Mouse (Mus musculus) myocyte (in vitro differentiated cells): Measurements from ENCODE around the gene Ubc. TPM values are rescaled to one million over a fixed set of nuclear protein-coding genes. Genes with fewer than 3 reads are reported as not detected.
"Not testable (repeated sequence)": the region's sequence is repeated elsewhere in the genome, so short reads cannot be mapped to it uniquely, and the experiment has no call there.

Source experiments
- H3K27me3 ChIP-seq: one replicate; pipeline ENCODE4 v1.6.1; 2011; ENCODE audit not compliant: control insufficient read depth, insufficient read depth, insufficient read length
- H3K36me3 ChIP-seq: one replicate; pipeline ENCODE4 v1.6.1; 2011; ENCODE audit not compliant: control insufficient read depth, insufficient read depth
- H3K4me2 ChIP-seq: one replicate; pipeline ENCODE4 v1.6.1; 2011; ENCODE audit warnings: low read depth, control low read depth
- H3K4me3 ChIP-seq: one replicate; pipeline ENCODE4 v1.5.1; 2011; ENCODE audit warnings: mild to moderate bottlenecking, control low read depth, moderate library complexity
- H3K79me2 ChIP-seq: one replicate; pipeline ENCODE4 v1.6.1; 2011; ENCODE audit not compliant: control insufficient read depth, insufficient read depth
- H3ac ChIP-seq: one replicate; pipeline ENCODE4 v1.6.1; 2011; ENCODE audit not compliant: control insufficient read depth, insufficient read length
- CEBPB ChIP-seq: IDR thresholded peaks from 2 replicates; pipeline ENCODE4 v1.6.1; 2011; ENCODE audit warnings: mild to moderate bottlenecking, moderate library complexity; ENCODE audit not compliant: poor library complexity, insufficient read depth, severe bottlenecking
- E2F4 ChIP-seq: IDR thresholded peaks from one replicate; pipeline ENCODE4 v1.6.1; 2011; ENCODE audit warnings: mild to moderate bottlenecking, control low read depth, moderate library complexity; ENCODE audit not compliant: insufficient read depth
- MAX ChIP-seq: IDR thresholded peaks from one replicate; pipeline ENCODE4 v1.6.1; 2011; ENCODE audit warnings: low read depth, mild to moderate bottlenecking, control low read depth
- MYOD1 ChIP-seq, 3 experiments: IDR thresholded peaks; one replicate each; pipeline ENCODE4 v1.6.1; 2011; ENCODE audit warnings: control low read depth in 2 of 3, low read depth in 2 of 3, mild to moderate bottlenecking in 2 of 3, moderate library complexity in 1 of 3; ENCODE audit not compliant: insufficient read length in 2 of 3, control insufficient read depth in 1 of 3
- MYOG ChIP-seq, 3 experiments: IDR thresholded peaks; one replicate each; pipeline ENCODE4 v1.6.1; 2011; ENCODE audit warnings: control low read depth in 2 of 3, low read depth in 2 of 3, mild to moderate bottlenecking in 2 of 3; ENCODE audit not compliant: insufficient read length in 2 of 3, control insufficient read depth in 1 of 3, insufficient read depth in 1 of 3
- POLR2A ChIP-seq: IDR thresholded peaks from one replicate; pipeline ENCODE4 v1.6.1; 2011; ENCODE audit warnings: low read depth, mild to moderate bottlenecking, control low read depth, moderate library complexity; ENCODE audit not compliant: insufficient read length
- POLR2AphosphoS2 ChIP-seq: IDR thresholded peaks from one replicate; pipeline ENCODE4 v1.6.1; 2011; ENCODE audit warnings: low read depth, control low read depth; ENCODE audit not compliant: insufficient read length
- REST ChIP-seq: IDR thresholded peaks from one replicate; pipeline ENCODE4 v1.6.1; 2011; ENCODE audit warnings: mild to moderate bottlenecking, control low read depth, moderate library complexity; ENCODE audit not compliant: insufficient read depth, insufficient read length
- SRF ChIP-seq: IDR thresholded peaks from one replicate; pipeline ENCODE4 v1.6.1; 2011; ENCODE audit warnings: low read depth; ENCODE audit not compliant: control insufficient read depth, insufficient read length
- TCF12 ChIP-seq: IDR thresholded peaks from one replicate; pipeline ENCODE4 v1.6.1; 2011; ENCODE audit warnings: mild to moderate bottlenecking, control low read depth; ENCODE audit not compliant: poor library complexity, insufficient read depth, severe bottlenecking
- TCF3 ChIP-seq: IDR thresholded peaks from one replicate; pipeline ENCODE4 v1.6.1; 2011; ENCODE audit warnings: low read depth, control low read depth; ENCODE audit not compliant: insufficient read length
- USF1 ChIP-seq: IDR thresholded peaks from one replicate; pipeline ENCODE4 v1.6.1; 2011; ENCODE audit warnings: low read depth, mild to moderate bottlenecking, control low read depth, moderate library complexity
- polyA plus RNA-seq: library from polyadenylated mRNA; unstranded; fragments of >200 nt; fragmentation: generic; extraction: Trizol; gene quantifications from one replicate; pipeline ENCODE4 v1.2.1, GENCODE M21; 2012; ENCODE audit warnings: missing spikeins

Gene Ubc
- polyA plus RNA-seq, 1 experiment = 878 TPM

DNA sequence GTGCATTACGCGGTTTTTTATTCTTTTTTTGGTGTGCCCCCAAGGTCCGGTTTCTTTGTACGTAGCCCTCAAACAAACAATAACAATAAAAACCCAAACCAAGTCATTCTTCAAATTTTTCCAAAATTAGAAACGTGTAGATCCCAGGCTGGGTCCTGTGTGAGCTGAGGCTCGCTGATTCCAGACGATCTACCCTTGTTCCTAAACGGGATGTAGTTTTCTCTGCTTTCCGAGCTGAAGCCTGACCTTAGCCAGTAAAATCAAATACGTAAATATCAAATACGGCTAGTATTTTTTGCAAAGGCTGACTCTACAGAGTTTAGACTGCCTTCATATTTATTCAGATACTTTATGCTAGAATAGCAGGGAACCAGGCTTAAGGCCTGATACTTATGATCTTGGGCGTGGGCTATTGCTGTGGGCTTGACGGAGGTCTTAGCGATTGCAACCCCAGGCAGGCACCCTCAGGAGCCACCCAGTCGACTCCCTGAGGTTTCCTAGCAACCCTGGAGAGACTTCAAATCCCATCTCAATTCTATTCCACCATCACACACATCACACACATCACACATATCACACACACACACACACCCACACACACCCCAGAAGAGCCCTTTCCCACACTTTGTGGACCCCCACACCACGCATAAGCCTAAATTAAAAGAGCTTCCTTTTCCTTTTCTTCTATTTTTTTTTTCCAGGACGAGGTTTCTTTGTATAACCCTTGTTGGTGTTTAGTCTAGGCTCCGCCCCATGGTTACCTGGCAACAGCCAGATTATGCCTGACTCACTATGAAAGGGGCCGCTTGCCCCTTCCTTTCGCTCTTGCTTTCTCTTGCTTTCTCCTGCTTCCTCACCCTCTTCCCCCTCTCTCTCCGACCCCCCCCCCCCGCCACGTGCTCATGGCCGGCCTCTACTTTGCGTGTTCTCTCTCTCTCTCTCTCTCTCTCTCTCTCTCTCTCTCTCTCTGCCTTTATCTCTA is 3.9 kb upstream of the Ubc start:
- TF ChIP-seq MYOD1 (IDR thresholded peaks at IDR 0.05; ENCODE audit: control insufficient read depth in 1 of 3, insufficient read length in 2 of 3, low read depth in 2 of 3) (no peak), POLR2A (peak; percentile 31)
- peak overlapping the region; percentile 94 for H3K4me2 ChIP-seq
- H3K27me3 ChIP-seq = no peaks in the 10 kb centered on the region
- no peaks in the 10 kb centered on the region for H3K36me3 ChIP-seq
- H3K4me3 ChIP-seq = peak overlapping the region; percentile 100
- peak overlapping the region; percentile 18 for H3ac ChIP-seq
- H3K79me2 ChIP-seq = peaks cover 16% of the 10 kb centered on the region

- Histone ChIP-seq H3K36me3 (peaks cover 8% of the 10 kb centered on the region), H3K4me2 (peak overlapping the region; percentile 97), H3K4me3 (peak overlapping the region; percentile 100), H3ac (peak overlapping the region; percentile 18), H3K79me2 (peaks cover 24% of the 10 kb centered on the region), H3K27me3 (no peaks in the 10 kb centered on the region)
- TF ChIP-seq REST = no peak
- peak; percentile 71 to 98 (median 77) for TF ChIP-seq MYOD1 (IDR thresholded peaks at IDR 0.05; ENCODE audit: control insufficient read depth in 1 of 3, insufficient read length in 2 of 3, low read depth in 2 of 3)
- TF ChIP-seq TCF3 = peak; percentile 77
- TF ChIP-seq CEBPB = peak; percentile 46; the same call in 1 of the 2 replicates
- peak; percentile 96 for TF ChIP-seq SRF
- TF ChIP-seq POLR2AphosphoS2 = peak; percentile 76
- TF ChIP-seq E2F4 = no peak
- TF ChIP-seq POLR2A = peak; percentile 55
- peak; percentile 44 to 72 (median 58) for TF ChIP-seq MYOG (IDR thresholded peaks at IDR 0.05; ENCODE audit: control insufficient read depth in 1 of 3, insufficient read depth in 1 of 3, insufficient read length in 2 of 3, low read depth in 2 of 3)
- TF ChIP-seq MAX = no peak
- TF ChIP-seq TCF12 = peak; percentile 32
- peak; percentile 68 for TF ChIP-seq USF1
These were observed 3.1 kb upstream of the Ubc start for GRCm38 (mm10) chr5:125392977-125393621.

- peaks cover 10% of the 10 kb centered on the region for H3K36me3 ChIP-seq
- no peak for TF ChIP-seq E2F4
- TF ChIP-seq TCF12 = no peak
- TF ChIP-seq TCF3 = no peak
- peak in 1 of 3 experiments; percentile 28 for TF ChIP-seq MYOD1 (IDR thresholded peaks at IDR 0.05; ENCODE audit: control insufficient read depth in 1 of 3, insufficient read length in 2 of 3, low read depth in 2 of 3)
- TF ChIP-seq MYOG (IDR thresholded peaks at IDR 0.05; ENCODE audit: control insufficient read depth in 1 of 3, insufficient read depth in 1 of 3, insufficient read length in 2 of 3, low read depth in 2 of 3) = peak in 1 of 3 experiments; percentile 51
- TF ChIP-seq USF1 = no peak
- H3K79me2 ChIP-seq = peaks cover 26% of the 10 kb centered on the region
- peak overlapping the region; percentile 100 for H3K4me3 ChIP-seq
- H3ac ChIP-seq = no peak overlapping the region
- no peaks in the 10 kb centered on the region for H3K27me3 ChIP-seq
- peak overlapping the region; percentile 97 for H3K4me2 ChIP-seq
These were observed 2.6 kb upstream of the Ubc start for GRCm38 (mm10) chr5:125392618-125392976.

- H3K4me3 ChIP-seq = peak overlapping the region; percentile 100
- H3K79me2 ChIP-seq = peaks cover 26% of the 10 kb centered on the region
- not testable (repeated sequence) for H3K36me3 ChIP-seq, H3ac ChIP-seq, H3K27me3 ChIP-seq
- H3K4me2 ChIP-seq = peak overlapping the region; percentile 97
These were observed 2.2 kb upstream of the Ubc start for GRCm38 (mm10) chr5:125392176-125392575.

- H3ac ChIP-seq = no peak overlapping the region
- H3K36me3 ChIP-seq = peaks cover 10% of the 10 kb centered on the region
- no peak for TF ChIP-seq POLR2A
- no peak for TF ChIP-seq MYOD1 (IDR thresholded peaks at IDR 0.05; ENCODE audit: control insufficient read depth in 1 of 3, insufficient read length in 2 of 3, low read depth in 2 of 3)
- TF ChIP-seq MAX = peak; percentile 7
- TF ChIP-seq TCF12 = peak; percentile 2
- no peak for TF ChIP-seq MYOG (IDR thresholded peaks at IDR 0.05; ENCODE audit: control insufficient read depth in 1 of 3, insufficient read depth in 1 of 3, insufficient read length in 2 of 3, low read depth in 2 of 3)
- no peak for TF ChIP-seq POLR2AphosphoS2
- peak; percentile 65 for TF ChIP-seq USF1
- no peak for TF ChIP-seq CEBPB
- no peak for TF ChIP-seq E2F4
- TF ChIP-seq TCF3 = no peak
- TF ChIP-seq SRF = peak; percentile 97
- TF ChIP-seq REST = no peak
- H3K27me3 ChIP-seq = no peaks in the 10 kb centered on the region
- H3K79me2 ChIP-seq = peaks cover 26% of the 10 kb centered on the region
- peak overlapping the region; percentile 97 for H3K4me2 ChIP-seq
- H3K4me3 ChIP-seq = peak overlapping the region; percentile 100
These were observed 1.6 kb upstream of the Ubc start for GRCm38 (mm10) chr5:125391609-125392008.
